Mouse (Mus musculus) thymus, postnatal 14 days (tissue): ENCODE results near the gene Phyhd1.
A peak's percentile ranks its signal among the peaks of the same experiment; 100 is the strongest.

Source experiments
- DNase-seq: peaks from one replicate; pipeline ENCODE4 v3.0.0; 2021

Gene Phyhd1

DNA sequence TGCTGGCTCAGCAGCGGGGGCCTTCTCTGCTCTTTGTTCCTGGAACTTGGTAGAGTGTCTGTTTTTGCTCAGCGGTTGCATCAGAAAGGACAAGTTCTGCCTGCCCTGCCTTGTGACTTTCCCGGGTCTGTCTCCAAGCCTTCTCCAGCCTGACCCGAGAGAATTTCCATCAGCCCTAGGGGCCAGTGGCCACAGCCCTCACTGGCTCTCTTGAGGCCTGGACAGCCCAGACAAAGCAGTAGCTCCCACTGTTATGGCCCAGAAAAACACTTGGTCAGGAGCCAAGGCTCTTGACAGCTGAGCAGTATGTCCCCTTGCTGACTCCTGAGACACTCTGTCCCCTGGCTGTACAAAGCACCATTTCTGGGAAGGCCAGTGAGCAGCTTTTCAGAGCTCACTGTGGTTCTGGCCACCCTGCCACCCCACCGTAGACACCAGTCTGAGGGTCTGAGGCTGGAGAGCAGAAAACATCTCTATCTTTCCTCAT lies at the start of gene Phyhd1:
Gene Phyhd1 (plus strand): TSS at position 437 of the 487 bp plus-strand sequence.
- DNase-seq, result no peak

DNA sequence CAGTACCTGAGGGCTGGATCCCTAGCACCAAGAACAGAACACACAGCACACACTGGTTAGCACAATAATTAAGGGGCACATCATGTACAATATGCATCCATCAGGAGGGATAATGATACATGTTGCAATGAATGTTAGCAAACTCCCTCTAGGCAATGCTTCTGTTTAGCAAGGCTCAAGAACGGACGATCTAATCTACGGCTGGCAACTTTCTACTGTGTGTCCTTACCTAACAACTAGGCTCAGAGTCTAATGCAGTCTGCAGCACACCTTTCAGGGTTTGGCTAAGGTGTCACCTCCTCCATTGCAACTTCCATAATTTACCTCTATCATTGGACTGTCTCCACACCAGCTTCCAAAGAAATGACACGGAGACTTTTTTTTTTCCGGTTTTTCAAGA lies 49.7 kb upstream of the Phyhd1 start:
- DNase-seq, result no peak

- no peak for DNase-seq
Observed at GRCm38 (mm10) chr2:30235593-30235992, 30.4 kb upstream of the Phyhd1 start.

DNA sequence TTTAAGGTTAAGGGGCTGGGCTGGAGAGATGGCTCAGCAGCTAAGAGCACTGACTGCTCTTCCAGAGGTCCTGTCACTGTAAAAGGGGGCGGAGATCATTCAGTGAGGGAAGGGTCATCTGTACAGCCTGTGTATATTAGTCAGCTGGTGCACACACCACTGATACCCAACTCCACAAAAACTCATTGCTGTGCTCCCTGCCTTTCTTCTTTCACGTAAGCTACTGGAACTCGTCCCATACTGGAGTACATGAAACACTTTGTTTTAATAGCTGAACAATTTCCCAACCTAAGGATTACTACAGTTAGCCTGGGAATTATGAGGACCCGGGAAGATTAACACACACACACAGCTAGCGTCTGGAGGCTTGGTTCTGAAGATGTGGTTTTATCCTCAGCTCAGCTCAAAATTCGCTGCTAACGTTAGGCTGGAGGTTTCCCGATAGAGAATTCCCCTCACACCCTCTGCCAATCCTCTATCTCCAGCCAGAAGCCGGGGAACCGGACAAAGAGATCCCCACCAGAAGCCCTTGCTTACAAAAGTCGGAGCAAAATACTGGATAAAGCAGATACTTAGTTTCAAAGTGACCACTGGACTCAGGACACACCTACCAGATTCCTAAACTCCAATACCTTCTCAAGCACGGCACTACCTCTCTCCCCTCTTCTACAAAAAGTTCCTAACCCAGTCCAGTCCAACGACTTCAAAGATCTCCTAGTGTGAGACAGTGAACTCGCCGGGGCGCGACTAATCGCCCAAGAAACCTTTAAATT lies 29.4 kb upstream of the Phyhd1 start:
- DNase-seq, result no peak

DNA sequence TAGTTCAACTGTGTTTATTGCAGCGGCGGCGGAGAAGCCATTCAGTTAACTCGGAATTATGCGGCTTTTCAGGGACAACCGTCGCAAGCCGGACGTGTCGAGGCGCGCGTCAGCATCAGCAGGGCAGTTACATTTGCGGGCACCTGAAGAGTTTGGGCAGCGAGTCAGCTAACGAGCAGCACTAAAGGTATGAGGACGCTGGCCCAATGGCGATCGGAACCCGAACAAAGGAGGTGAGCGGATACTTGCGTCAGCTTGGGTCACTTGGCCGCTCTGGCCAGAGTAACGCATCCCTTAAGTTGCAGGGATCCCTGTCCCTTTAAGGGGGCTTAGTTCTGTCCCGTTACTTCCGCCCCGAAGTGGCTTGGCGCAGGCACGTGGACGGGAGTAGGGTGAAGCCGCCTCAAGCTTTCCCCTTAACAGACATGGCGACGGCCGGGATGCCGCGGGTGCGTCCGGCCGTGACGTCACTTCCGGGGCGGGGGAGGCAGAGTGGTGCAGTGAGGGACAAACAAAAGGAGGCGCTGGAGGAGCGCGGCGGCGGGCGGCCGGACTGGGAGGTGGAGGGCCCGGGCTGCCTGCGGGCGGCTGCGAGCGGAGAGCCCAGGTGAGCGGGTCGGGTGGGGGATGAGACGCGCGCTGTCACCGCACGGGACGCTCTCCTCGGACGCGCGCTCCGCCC lies 28.7 kb upstream of the Phyhd1 start, which contains the start of gene Lrrc8a:
Gene Lrrc8a (plus strand): TSS at position 517 of the 682 bp plus-strand sequence.
- DNase-seq, result peak; percentile 100

- peak; percentile 84 for DNase-seq
Observed at GRCm38 (mm10) chr2:30237881-30238280, 28.1 kb upstream of the Phyhd1 start.

- DNase-seq, result no peak
Observed at GRCm38 (mm10) chr2:30238906-30239465, 27.0 kb upstream of the Phyhd1 start.

DNA sequence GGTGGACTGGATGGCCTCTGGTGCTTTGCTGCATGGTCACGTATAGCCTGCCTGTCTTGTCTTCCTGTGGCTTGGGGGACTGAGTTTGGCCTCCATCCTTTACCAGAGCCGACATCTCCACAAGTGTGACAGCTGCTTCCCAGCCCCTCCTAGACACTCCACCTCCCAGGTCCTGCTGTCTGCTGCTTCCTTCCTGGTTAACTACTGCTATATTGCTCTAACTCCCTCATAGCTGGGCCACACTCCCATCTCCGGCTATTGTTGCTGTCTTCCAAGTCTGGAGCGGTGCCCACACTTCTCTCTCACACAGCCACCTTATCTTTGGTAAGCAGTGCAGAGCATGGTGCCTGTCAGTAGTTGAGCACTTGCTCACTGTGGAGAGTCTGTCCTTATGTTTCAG lies 26.2 kb upstream of the Phyhd1 start:
- no peak for DNase-seq

DNA sequence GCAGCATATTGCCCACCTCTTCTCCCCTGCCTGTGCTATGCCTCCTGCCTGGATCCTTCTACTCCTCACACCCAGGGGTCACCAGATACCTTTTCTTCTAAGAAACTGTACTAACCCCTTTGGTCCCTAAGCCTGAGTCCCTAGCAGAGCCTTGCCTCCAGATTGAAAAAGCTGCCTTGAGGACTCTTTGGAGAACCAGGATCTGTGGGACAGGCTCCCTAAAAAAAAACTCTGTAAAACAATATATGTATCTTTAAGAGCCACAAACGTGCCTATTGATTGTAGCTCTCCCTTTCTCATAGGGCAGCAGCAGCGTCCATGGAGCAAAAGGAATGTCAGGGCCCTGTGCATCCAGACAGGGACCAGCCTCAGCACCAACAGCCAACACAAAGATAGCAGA lies 25.7 kb upstream of the Phyhd1 start, which contains the start of gene Gm28035:
Gene Gm28035 (plus strand): TSS at position 301 of the 400 bp plus-strand sequence.
- DNase-seq, result no peak

DNA sequence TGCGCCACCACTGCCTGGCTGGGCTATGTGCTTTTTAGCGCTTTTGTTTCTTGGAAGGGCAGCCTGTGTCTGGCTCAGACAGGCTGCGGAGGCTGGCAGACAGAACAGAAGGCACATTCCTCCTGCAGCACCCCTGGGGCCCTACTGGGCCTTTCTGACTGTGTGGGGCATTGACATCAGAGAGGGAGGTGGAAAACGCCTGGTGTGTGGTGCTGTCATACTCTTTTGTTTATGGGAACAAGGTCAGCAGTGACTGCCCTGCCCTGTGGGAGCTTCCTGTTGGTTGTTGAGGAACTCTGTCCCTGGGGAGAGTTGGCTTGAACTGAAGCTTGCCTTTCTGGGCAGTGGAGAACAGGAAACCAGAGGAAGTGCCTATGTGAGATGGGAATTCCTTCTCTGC lies 23.5 kb upstream of the Phyhd1 start:
- DNase-seq, result no peak

DNA sequence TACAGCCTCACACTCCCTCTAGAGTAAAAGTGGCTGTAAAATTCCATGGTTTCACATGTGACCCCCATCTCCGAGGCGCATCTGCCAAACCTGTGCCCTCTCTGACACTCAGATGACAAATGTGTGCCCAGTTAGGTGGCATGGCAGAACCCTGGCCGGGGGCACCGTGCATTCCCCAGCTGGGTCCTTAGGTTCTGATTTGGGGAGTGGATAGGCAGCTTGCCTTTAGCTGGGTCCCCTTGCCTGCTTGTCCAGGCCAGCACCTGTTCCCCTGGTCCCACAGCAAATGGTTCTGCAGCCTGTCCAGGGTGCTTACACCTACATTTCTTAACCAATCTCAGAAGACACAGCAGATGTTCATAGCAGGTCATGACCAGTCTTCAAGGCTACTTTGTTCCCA lies 22.6 kb upstream of the Phyhd1 start:
- no peak for DNase-seq

DNA sequence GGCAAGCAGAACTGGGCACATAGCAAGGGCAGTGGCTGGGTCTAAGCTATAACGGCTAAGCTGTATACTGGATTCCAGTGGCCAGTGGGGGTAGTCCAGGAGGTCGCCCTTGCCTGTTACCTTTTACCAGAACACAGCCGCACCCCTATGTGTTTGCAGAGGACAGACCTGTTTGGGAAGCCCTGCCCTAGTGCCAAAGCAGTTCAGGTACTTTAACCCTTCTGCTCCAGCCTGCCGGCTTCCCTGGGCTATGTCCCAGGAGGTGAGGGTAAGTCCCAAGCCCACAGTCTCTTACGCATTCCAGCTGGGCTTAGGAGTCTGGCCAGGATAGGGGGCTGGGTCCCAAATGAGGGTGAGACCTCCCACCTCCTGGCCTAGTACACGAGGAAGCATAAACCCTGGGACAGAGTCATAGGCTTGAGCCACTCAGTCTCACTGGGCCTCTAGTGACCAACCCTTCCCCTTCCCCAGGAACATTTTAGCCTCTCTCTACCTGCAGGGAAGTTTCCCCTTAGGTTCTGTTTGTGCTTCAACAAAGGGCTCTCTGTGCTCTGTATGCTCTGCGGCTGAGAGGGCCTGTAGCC lies 21.3 kb upstream of the Phyhd1 start:
- DNase-seq, result no peak

GRCm38 (mm10) chr2:30247036-30247435 lies 19.0 kb upstream of the Phyhd1 start:
- DNase-seq, result no peak

GRCm38 (mm10) chr2:30247681-30248080 lies 18.3 kb upstream of the Phyhd1 start:
- no peak for DNase-seq

GRCm38 (mm10) chr2:30249182-30249581 lies 16.8 kb upstream of the Phyhd1 start:
- DNase-seq, result no peak

DNA sequence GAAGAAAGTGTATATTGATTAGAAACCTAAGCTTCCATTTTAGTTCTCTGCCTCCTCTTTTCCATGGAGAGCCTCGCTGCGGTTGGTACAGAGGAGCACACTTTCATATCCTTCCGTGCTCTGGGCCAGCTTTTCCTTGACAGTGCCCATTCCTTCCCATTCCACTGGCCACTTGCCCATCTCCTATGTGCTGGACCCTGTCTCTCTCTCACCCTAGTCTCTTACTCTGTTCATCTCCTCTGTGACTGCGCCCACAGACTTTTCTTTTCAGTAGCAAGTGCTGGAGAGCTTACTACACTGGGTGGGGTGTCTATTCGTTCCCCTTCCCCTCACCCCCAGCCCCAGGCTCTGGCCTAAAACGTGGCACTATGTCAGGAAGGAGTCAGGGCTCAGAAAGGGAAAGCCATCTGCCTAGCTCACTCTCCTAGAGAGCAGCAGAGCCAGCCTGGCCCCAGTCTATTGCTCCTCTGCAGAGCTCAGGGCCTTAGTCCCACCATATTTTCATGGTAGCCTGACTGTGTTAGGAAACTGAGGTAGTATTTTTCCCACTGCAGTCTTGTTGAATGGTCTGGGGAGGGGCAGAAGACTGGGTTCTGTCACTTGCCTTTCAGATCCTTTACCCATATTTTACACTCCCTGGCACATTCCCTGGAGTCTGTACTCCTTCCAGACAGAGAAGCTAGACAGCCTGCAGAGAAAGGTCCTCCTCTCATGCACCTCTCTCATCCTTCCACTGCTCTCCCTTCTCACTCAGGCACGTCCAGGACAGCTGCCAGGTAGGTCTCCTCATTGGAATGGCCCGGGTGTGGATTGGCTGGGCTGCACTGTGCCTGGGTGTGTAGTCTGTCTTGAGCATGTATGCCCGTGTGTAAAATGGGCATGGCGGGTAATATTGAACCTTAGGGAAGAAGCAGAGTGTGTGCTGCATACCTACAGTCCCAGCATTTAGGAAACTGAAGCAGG lies 15.6 kb upstream of the Phyhd1 start:
- no peak for DNase-seq

- DNase-seq, result peak; percentile 88
Observed at GRCm38 (mm10) chr2:30251417-30252104, 14.4 kb upstream of the Phyhd1 start.

DNA sequence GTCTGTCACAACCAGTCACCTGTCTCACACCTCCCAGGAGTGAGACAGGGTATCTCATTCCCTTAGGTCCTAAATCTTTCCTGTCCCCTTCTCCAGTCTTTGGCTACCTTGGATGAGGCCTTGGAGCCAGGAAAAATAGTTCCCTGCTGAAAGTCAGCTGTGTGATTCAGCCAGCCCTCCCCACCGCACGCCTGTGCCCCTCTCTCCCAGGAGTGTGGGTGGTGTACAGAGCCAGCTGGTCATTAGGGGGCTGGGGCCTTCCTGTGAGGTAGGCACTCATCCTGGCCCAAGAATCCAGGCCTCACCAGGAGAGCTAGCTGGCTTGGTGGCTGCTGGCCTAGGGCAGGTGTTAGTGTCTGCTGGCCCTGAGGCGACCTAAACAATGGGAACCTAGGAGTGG lies 13.5 kb upstream of the Phyhd1 start:
- DNase-seq, result no peak

GRCm38 (mm10) chr2:30253809-30254208 lies 12.2 kb upstream of the Phyhd1 start:
- DNase-seq, result peak; percentile 38

DNA sequence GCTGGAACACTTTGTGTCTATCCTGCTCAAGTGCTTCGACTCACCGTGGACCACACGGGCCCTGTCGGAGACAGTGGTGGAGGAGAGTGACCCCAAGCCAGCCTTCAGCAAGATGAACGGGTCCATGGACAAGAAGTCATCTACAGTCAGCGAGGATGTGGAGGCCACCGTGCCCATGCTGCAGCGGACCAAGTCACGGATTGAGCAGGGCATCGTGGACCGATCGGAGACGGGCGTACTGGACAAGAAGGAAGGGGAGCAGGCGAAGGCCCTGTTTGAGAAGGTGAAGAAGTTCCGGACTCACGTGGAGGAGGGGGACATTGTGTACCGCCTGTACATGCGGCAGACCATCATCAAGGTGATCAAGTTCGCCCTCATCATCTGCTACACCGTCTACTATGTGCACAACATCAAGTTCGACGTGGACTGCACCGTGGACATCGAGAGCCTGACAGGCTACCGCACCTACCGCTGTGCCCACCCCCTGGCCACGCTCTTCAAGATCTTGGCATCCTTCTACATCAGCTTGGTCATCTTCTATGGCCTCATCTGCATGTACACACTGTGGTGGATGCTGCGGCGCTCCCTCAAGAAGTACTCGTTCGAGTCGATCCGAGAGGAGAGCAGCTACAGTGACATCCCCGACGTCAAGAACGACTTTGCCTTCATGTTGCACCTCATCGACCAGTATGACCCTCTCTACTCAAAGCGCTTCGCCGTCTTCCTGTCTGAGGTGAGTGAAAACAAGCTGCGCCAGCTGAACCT lies 10.2 kb upstream of the Phyhd1 start:
- no peak for DNase-seq
